ENCODE assay signal across 12 mouse cellular contexts in genomic region chr10:66470684-66471083, GRCm38 (mm10).
DNase-seq lines count a peak whose midpoint lies in the region; ATAC-seq and TF ChIP-seq lines count a peak whose summit lies in the region.
"Had no signal": no experiment of that assay in that cellular context is flagged by ENCODE, and none has a peak within 500 bp of the region (broad histone marks: within the 10 kb centered on the region; RNA-seq: fewer than 3 reads in every experiment).

No protein-coding gene starts in this region.

- peak; percentile 77 for DNase-seq in forebrain, embryonic 14.5 days (ENCODE audit: low spot score)
- DNase-seq in ovary, postnatal 36 days (ENCODE audit: low spot score) = peak; percentile 10
- DNase-seq in ovary, adult 18-20 months (ENCODE audit: low spot score) = no peak
- DNase-seq in layer of hippocampus, postnatal 25 days (ENCODE audit: extremely low spot score in 1 of 2, low spot score in 1 of 2) = peak; percentile 8 to 14
- peak; percentile 30 for DNase-seq in right cerebral cortex, postnatal 4 days
- DNase-seq in lung, postnatal 0 days (ENCODE audit: low spot score) = no peak
- DNase-seq in urinary bladder, adult 2 months (ENCODE audit: low spot score) = no peak
- DNase-seq: adrenal gland, adult 8-10 months; liver, embryonic 13.5 days had no signal

- no peaks in the 10 kb centered on the region for H3K36me3 ChIP-seq in forebrain, embryonic 14.5 days (ENCODE audit: control insufficient read depth, insufficient read depth, low read length)
- H3K36me3 ChIP-seq in forebrain, embryonic 12.5 days (replicated peaks) = no peaks in the 10 kb centered on the region
- H3K36me3 ChIP-seq in lung, postnatal 0 days (ENCODE audit: insufficient read depth, low read length) = no peaks in the 10 kb centered on the region
- H3K36me3 ChIP-seq: kidney, embryonic 15.5 days; liver, embryonic 13.5 days had no signal

- WGBS in forebrain, embryonic 14.5 days = 10% methylated on average over 4 of the region's 4 CpGs
- WGBS in forebrain, embryonic 12.5 days = 28% methylated on average over 4 of the region's 4 CpGs
- 72% methylated on average over 4 of the region's 4 CpGs for WGBS in lung, postnatal 0 days

- H3K4me2 ChIP-seq in forebrain, embryonic 14.5 days (ENCODE audit: low read length) = peak overlapping the region; percentile 16; the same call in 1 of the 2 replicates
- no peak overlapping the region for H3K4me2 ChIP-seq in forebrain, embryonic 12.5 days
- no peak overlapping the region for H3K4me2 ChIP-seq in lung, postnatal 0 days (replicated peaks; ENCODE audit: low read depth, low read length)
- H3K4me2 ChIP-seq: kidney, embryonic 15.5 days; liver, embryonic 13.5 days; midbrain, embryonic 11.5 days had no signal

- TF ChIP-seq CTCF in lung, postnatal 0 days (IDR thresholded peaks at IDR 0.05) = no peak

- peaks cover 7% of the 10 kb centered on the region; the same call in 1 of the 2 replicates for H3K4me1 ChIP-seq in forebrain, embryonic 14.5 days (ENCODE audit: control insufficient read depth, insufficient read depth, low read length)
- H3K4me1 ChIP-seq in forebrain, embryonic 12.5 days = no peaks in the 10 kb centered on the region
- H3K4me1 ChIP-seq in lung, postnatal 0 days (ENCODE audit: insufficient read depth, low read depth, low read length) = no peaks in the 10 kb centered on the region
- H3K4me1 ChIP-seq: kidney, embryonic 15.5 days; liver, embryonic 13.5 days had no signal

- H3K9ac ChIP-seq in forebrain, embryonic 14.5 days (ENCODE audit: low read length) = no peak overlapping the region
- no peak overlapping the region for H3K9ac ChIP-seq in forebrain, embryonic 12.5 days
- no peak overlapping the region for H3K9ac ChIP-seq in lung, postnatal 0 days (replicated peaks; ENCODE audit: low read depth)
- H3K9ac ChIP-seq: kidney, embryonic 15.5 days; liver, embryonic 13.5 days had no signal

- ATAC-seq in forebrain, embryonic 14.5 days = peak; percentile 90
- ATAC-seq in forebrain, embryonic 12.5 days (ENCODE audit: low FRiP score) = no peak; the same call in 1 of the 2 replicates
- ATAC-seq in lung, postnatal 0 days = no peak

- H3K27ac ChIP-seq in forebrain, embryonic 14.5 days (ENCODE audit: low read depth, low read length) = no peak overlapping the region
- no peak overlapping the region for H3K27ac ChIP-seq in forebrain, embryonic 12.5 days
- H3K27ac ChIP-seq in lung, postnatal 0 days (ENCODE audit: low read length) = no peak overlapping the region
- H3K27ac ChIP-seq: kidney, embryonic 15.5 days; liver, embryonic 13.5 days had no signal

- no peaks in the 10 kb centered on the region for H3K27me3 ChIP-seq in forebrain, embryonic 14.5 days (replicated peaks; ENCODE audit: control insufficient read depth, insufficient read depth, low read length)
- 0 out of 2 replicates have a peak, but pooled peaks cover under 1% of the 10 kb centered on the region for H3K27me3 ChIP-seq in forebrain, embryonic 12.5 days
- H3K27me3 ChIP-seq in lung, postnatal 0 days (replicated peaks; ENCODE audit: insufficient read depth, low read length) = no peaks in the 10 kb centered on the region
- H3K27me3 ChIP-seq: kidney, embryonic 15.5 days; liver, embryonic 13.5 days had no signal

- no peaks in the 10 kb centered on the region for H3K9me3 ChIP-seq in forebrain, embryonic 14.5 days (replicated peaks; ENCODE audit: control insufficient read depth, low read length)
- no peaks in the 10 kb centered on the region for H3K9me3 ChIP-seq in forebrain, embryonic 12.5 days
- H3K9me3 ChIP-seq in lung, postnatal 0 days (ENCODE audit: low read length) = no peaks in the 10 kb centered on the region
- H3K9me3 ChIP-seq: kidney, embryonic 15.5 days had no signal

- no peak overlapping the region for H3K4me3 ChIP-seq in forebrain, embryonic 14.5 days (ENCODE audit: low read depth, low read length)
- H3K4me3 ChIP-seq in forebrain, embryonic 12.5 days (replicated peaks) = no peak overlapping the region
- H3K4me3 ChIP-seq in lung, postnatal 0 days (ENCODE audit: low read depth, low read length) = no peak overlapping the region
- H3K4me3 ChIP-seq: kidney, embryonic 15.5 days; liver, embryonic 13.5 days had no signal

- TF ChIP-seq EP300 in lung, postnatal 0 days (IDR thresholded peaks at IDR 0.05) = no peak

Comparison
In these comparisons a context has a peak if more than half of its experiments do, and no peak if none do; other contexts are left out.
1. DNase-seq: peak in forebrain, embryonic 14.5 days (single experiment), ovary, postnatal 36 days (single experiment), layer of hippocampus, postnatal 25 days (2 of 2) and right cerebral cortex, postnatal 4 days (single experiment); none in ovary, adult 18-20 months (single experiment), lung, postnatal 0 days (single experiment) and urinary bladder, adult 2 months (single experiment).